Mouse (Mus musculus) R1 (cell line): ENCODE data around the gene Ccr6.

Experiments
- DNase-seq: peaks from one replicate; pipeline ENCODE4 v3.0.0-alpha.2; 2018; ENCODE audit warnings: low read depth, low spot score

Gene Ccr6

DNA sequence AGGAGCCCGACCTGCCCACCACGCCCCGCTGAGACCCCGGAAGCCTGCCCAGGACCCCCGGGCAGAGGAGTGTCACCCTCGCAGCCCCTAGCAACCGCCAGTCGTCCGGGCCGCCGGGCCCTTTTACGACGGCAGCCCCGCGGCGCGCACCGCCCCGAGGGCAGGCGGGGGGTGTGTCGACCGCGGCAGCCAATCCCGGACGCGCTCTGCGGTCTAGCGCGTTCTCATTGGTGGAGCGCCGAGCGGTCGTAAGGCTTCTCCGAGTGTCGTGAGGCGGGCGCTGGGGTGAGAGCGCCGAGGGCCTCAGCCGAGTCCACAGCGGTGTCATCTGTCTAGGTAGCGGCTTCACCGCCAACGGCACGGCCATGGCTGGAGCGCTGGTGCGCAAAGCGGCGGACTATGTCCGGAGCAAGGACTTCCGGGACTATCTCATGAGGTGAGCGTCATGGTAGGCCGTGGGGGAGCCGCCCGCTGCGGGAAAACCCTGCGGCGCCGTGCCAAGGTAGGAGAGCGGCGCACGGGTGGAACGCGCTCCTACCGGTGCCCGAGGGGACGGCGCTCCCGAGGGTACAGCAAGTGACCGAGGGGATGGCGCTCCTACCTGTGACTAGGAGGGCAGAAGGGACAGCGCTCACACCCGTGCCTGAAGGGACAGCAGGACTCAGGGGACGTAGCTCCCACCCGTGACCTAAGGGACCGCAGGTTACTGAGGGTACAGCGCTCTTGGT is 47.8 kb downstream of the Ccr6 start:
- peak; percentile 95 for DNase-seq

- DNase-seq, result no peak
Observed at GRCm38 (mm10) chr17:8284254-8284661, 48.4 kb downstream of the Ccr6 start.

DNA sequence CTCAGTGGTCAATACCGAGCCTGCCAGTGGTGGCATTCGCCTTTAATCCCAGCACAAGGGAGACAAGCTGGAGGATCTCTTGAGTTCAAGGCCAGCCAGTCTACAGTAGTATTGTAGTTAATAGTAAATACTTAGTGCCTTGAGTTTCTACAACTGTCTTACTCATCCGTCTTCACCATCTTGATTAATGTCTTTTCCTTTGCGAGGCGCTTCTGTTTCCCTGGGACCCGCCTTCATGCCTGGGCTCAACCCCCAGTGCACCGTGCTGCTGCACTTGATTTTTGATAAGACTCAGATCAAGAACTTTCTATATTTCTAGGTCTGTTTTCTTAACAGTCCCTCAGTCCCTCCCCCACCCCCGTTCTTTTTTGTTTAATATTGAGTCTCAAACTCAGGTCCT is 49.2 kb downstream of the Ccr6 start:
- peak; percentile 10 for DNase-seq

- DNase-seq, result peak; percentile 27
Observed at GRCm38 (mm10) chr17:8286987-8287386, 51.1 kb downstream of the Ccr6 start.

DNA sequence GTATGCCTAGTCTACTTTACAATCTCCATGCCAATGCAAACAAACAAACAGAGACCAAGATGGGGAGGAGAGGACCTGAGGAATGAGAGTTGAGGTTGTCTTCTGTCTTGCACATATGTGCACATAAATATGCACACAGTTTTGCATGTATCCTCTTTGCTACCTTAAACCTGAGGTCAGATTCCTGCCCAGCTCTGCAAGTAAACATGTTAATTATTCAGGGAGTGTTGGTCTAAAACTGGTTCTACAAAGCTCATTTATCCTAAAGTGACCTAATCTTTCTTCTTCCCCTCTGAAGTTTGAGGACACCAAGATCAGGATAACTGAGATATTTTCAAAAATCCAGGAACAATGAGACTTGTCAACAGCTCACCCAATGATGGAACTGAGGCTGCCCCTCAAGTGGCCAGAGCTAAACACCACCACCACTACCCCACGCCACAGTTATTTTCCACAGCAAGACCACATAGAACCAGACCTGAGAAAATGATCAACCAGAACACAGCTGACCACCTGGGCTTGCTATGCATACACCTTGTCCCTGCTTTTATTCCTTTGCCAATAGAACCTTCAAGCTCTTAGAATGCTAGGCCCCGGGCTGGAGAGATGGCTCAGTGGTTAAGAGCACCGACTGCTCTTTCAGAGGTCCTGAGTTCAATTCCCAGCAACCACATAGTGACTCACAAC is 54.3 kb downstream of the Ccr6 start:
- DNase-seq, result no peak

GRCm38 (mm10) chr17:8290736-8291135 is 54.9 kb downstream of the Ccr6 start:
- DNase-seq, result no peak

GRCm38 (mm10) chr17:8295825-8296224 is 60.0 kb downstream of the Ccr6 start:
- DNase-seq, result no peak

DNA sequence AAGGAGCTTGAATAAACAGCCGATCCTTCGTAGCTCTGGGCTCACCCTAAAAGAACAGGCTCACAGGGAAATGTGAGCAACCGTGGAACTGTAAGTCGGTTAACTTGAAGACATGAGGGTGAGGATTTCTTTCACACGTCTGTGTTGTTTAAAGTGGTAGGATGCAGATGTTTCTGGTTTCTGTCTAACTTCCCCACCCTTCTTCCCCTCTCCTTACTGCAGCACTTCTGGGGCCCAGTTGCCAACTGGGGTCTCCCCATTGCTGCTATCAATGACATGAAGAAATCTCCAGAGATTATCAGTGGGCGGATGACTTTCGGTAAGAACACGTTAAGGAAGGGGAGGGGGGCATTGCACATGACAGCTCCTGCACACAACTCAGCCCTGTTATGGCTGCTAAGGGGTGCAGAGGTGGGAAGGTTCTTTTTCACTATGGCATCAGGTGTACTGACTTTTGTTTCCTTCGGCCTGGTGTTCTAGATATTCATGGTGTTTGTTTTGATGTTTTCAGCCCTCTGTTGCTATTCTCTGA is 60.5 kb downstream of the Ccr6 start:
- DNase-seq, result no peak

DNA sequence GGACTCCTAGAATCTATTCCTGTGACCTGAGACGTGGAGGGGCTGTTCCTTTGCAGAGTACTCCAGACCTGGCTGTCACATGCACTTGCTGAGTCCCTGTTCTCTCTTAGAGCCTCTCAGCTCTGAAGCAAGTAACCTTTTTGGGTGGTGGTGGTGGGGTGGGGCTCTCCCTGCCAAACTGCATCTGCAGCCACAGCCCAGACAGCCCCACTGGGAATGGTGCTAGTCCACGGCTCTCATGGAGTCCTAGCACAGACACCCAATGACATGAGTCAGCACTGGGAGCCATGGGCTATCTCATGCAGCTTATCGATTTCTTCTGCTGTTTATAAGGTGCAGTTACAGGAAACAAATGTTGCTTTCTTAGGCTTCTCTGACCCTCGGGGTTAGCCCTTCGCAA is 61.9 kb downstream of the Ccr6 start:
- no peak for DNase-seq

DNA sequence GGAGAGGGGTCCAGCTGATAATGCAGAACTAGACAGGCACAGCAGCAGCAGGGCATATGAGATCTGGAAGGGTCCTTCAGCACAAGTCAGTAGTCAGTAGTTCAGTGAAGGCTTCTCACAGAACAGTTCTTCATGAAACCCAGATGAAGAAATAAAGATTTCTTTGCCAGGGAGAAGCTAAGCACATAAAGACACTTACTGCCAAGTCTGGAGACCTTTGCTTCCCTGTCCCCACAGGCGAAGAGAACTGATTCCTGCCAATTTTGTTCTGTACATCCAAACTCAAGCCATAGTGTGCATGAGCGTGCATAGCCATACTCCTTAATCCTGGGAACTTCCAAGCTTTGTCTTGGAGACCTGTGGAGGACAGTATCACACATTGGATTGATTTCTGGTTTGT is 62.4 kb downstream of the Ccr6 start:
- no peak for DNase-seq

- no peak for DNase-seq
Observed at GRCm38 (mm10) chr17:8299524-8299923, 63.7 kb downstream of the Ccr6 start.

- DNase-seq, result peak; percentile 19
Observed at GRCm38 (mm10) chr17:8301515-8301914, 65.7 kb downstream of the Ccr6 start.

- no peak for DNase-seq
Observed at GRCm38 (mm10) chr17:8302772-8303438, 67.1 kb downstream of the Ccr6 start.

GRCm38 (mm10) chr17:8303671-8304070 is 67.8 kb downstream of the Ccr6 start:
- no peak for DNase-seq

DNA sequence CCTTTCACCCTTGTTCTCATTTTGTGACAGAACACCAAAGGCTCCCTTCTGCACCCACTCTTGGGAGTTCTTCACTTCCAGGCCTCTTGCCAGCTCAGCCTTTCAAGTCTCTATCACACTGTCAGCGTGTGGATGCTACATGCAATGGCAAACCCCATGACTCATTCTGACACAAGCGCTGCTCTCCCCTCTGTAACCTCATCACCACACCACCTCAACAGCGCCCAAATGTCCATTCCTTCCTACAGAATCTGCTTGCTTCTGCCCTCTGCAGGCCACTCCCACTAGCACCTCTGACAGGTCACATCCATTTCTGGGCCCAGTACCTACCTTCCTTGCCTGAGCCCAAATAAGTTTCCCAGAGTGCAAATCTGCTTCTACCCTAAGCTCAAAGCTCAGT is 70.0 kb downstream of the Ccr6 start:
- peak; percentile 59 for DNase-seq
